In genomic region chr12:86719961-86720639, GRCm38 (mm10) we compare ENCODE assay signal across 40 mouse cellular contexts. TPM values are rescaled to one million over a fixed set of nuclear protein-coding genes. Genes with fewer than 3 reads are reported as not detected.
A peak's percentile ranks its signal among the peaks of the same experiment; 100 is the strongest.
DNase-seq lines count a peak whose midpoint lies in the region; ATAC-seq and TF ChIP-seq lines count a peak whose summit lies in the region.
"Had no signal": no experiment of that assay in that cellular context is flagged by ENCODE, and none has a peak within 500 bp of the region (broad histone marks: within the 10 kb centered on the region; RNA-seq: fewer than 3 reads in every experiment).

No protein-coding gene starts in this region.

- peaks cover 24% of the 10 kb centered on the region for H3K4me1 ChIP-seq in limb, embryonic 12.5 days (replicated peaks)
- no peaks in the 10 kb centered on the region for H3K4me1 ChIP-seq in lung, postnatal 0 days (ENCODE audit: insufficient read depth, low read depth, low read length)
- H3K4me1 ChIP-seq: stomach, embryonic 15.5 days had no signal

- peaks cover 11% of the 10 kb centered on the region; the same call in 1 of the 2 replicates for H3K36me3 ChIP-seq in limb, embryonic 12.5 days
- no peaks in the 10 kb centered on the region for H3K36me3 ChIP-seq in lung, postnatal 0 days (ENCODE audit: insufficient read depth, low read length)
- H3K36me3 ChIP-seq: liver, embryonic 12.5 days; stomach, embryonic 15.5 days had no signal

- H3K27me3 ChIP-seq in limb, embryonic 12.5 days, result no peaks in the 10 kb centered on the region
- H3K27me3 ChIP-seq in lung, postnatal 0 days (replicated peaks; ENCODE audit: insufficient read depth, low read length), result no peaks in the 10 kb centered on the region
- H3K27me3 ChIP-seq: heart, embryonic 13.5 days; hindbrain, embryonic 15.5 days; kidney, embryonic 15.5 days; liver, embryonic 12.5 days; midbrain, embryonic 12.5 days; neural tube, embryonic 13.5 days; stomach, embryonic 15.5 days had no signal

- H3K9me3 ChIP-seq in limb, embryonic 12.5 days, result no peaks in the 10 kb centered on the region
- no peaks in the 10 kb centered on the region for H3K9me3 ChIP-seq in lung, postnatal 0 days (ENCODE audit: low read length)
- H3K9me3 ChIP-seq: heart, embryonic 13.5 days; hindbrain, embryonic 15.5 days; kidney, embryonic 15.5 days; liver, embryonic 12.5 days; megakaryocyte, embryonic 14.5 days; midbrain, embryonic 12.5 days; neural tube, embryonic 13.5 days; stomach, embryonic 15.5 days had no signal

- WGBS in limb, embryonic 12.5 days, result 76% methylated on average over 18 of the region's 18 CpGs
- 83% methylated on average over 18 of the region's 18 CpGs for WGBS in lung, postnatal 0 days

- ATAC-seq in limb, embryonic 12.5 days (ENCODE audit: insufficient number of reproducible peaks, insufficient read depth, low FRiP score, low TSS enrichment, low read depth), result no peak; the same call in 1 of the 2 replicates
- no peak for ATAC-seq in lung, postnatal 0 days
- ATAC-seq: forebrain, postnatal 0 days; liver, embryonic 12.5 days; liver, postnatal 0 days had no signal

- no peak overlapping the region for H3K4me3 ChIP-seq in limb, embryonic 12.5 days (replicated peaks)
- H3K4me3 ChIP-seq in lung, postnatal 0 days (ENCODE audit: low read depth, low read length), result no peak overlapping the region
- H3K4me3 ChIP-seq: erythroblast, embryonic 14.5 days; heart, adult 2 months; heart, embryonic 13.5 days; hindbrain, embryonic 15.5 days; kidney, embryonic 15.5 days; layer of hippocampus, adult 2 months; liver, embryonic 12.5 days; megakaryocyte, embryonic 14.5 days; midbrain, embryonic 12.5 days; neural tube, embryonic 13.5 days; stomach, embryonic 15.5 days had no signal

- no peak overlapping the region for H3K9ac ChIP-seq in limb, embryonic 12.5 days (replicated peaks)
- H3K9ac ChIP-seq in lung, postnatal 0 days (replicated peaks; ENCODE audit: low read depth), result no peak overlapping the region
- H3K9ac ChIP-seq: forebrain, postnatal 0 days; hindbrain, embryonic 15.5 days; kidney, embryonic 15.5 days; liver, embryonic 12.5 days; liver, postnatal 0 days; midbrain, embryonic 12.5 days; neural tube, embryonic 13.5 days; stomach, embryonic 15.5 days had no signal

- TF ChIP-seq CTCF in lung, postnatal 0 days (IDR thresholded peaks at IDR 0.05), result no peak

- DNase-seq in cerebellum, adult 11 months, result peak; percentile 65
- peak; percentile 65 to 70 for DNase-seq in cerebellum, adult 18-20 months
- DNase-seq in cerebellum, postnatal 10 days, result peak; percentile 34 to 37
- DNase-seq in lung, postnatal 0 days (ENCODE audit: low spot score), result no peak
- DNase-seq in left cerebral cortex, adult 9 months (ENCODE audit: low spot score in 2 of 2), result no peak
- DNase-seq in layer of hippocampus, postnatal 36 days, result no peak
- DNase-seq: adrenal gland, adult 2 months; adrenal gland, postnatal 36 days; B cell, adult 2 months; embryo, embryonic 11 days; forebrain, postnatal 0 days; heart, adult 2 months; heart, postnatal 10 days; kidney, adult 18-20 months; kidney, postnatal 36 days; liver, postnatal 0 days; lung, postnatal 4 days; right cerebral cortex, postnatal 14 days; thymus, postnatal 25 days had no signal

- TF ChIP-seq EP300 in lung, postnatal 0 days (IDR thresholded peaks at IDR 0.05), result no peak

- H3K4me2 ChIP-seq in limb, embryonic 12.5 days, result no peak overlapping the region
- H3K4me2 ChIP-seq in lung, postnatal 0 days (replicated peaks; ENCODE audit: low read depth, low read length), result no peak overlapping the region
- H3K4me2 ChIP-seq: heart, embryonic 13.5 days; hindbrain, embryonic 15.5 days; kidney, embryonic 15.5 days; liver, embryonic 12.5 days; midbrain, embryonic 12.5 days; neural tube, embryonic 13.5 days; stomach, embryonic 15.5 days had no signal

- peak overlapping the region; percentile 75 for H3K27ac ChIP-seq in limb, embryonic 12.5 days
- H3K27ac ChIP-seq in lung, postnatal 0 days (ENCODE audit: low read length), result no peak overlapping the region
- H3K27ac ChIP-seq: heart, adult 2 months; heart, embryonic 13.5 days; hindbrain, embryonic 15.5 days; kidney, embryonic 15.5 days; layer of hippocampus, adult 2 months; liver, embryonic 12.5 days; midbrain, embryonic 12.5 days; neural tube, embryonic 13.5 days; stomach, embryonic 15.5 days had no signal

RNA-seq across cellular contexts. Expression of gene Angel1, which starts 6.2 kb away (rescaled TPM):
- 15.1 and 15.8 TPM in 2 replicates for polyA plus RNA-seq in limb, embryonic 12.5 days (2016; fragmentation: Nextera tagmentation; extraction: Ambion mirVana)
- polyA plus RNA-seq in lung, postnatal 0 days (2015; fragmentation: Nextera tagmentation; extraction: Ambion mirVana), result 4.2 and 5.2 TPM in 2 replicates
- 1 to 10 TPM; 6.0 to 6.2 TPM for total RNA-seq in layer of hippocampus, postnatal 36 days (2021)

RNA-seq across cellular contexts. Expression of gene Lrrc74a, which starts 14.1 kb away (rescaled TPM):
- polyA plus RNA-seq in limb, embryonic 12.5 days (2016; fragmentation: Nextera tagmentation; extraction: Ambion mirVana), result not detected in 2 replicates
- polyA plus RNA-seq in lung, postnatal 0 days (2015; fragmentation: Nextera tagmentation; extraction: Ambion mirVana), result not detected in 2 replicates
- not detected for total RNA-seq in layer of hippocampus, postnatal 36 days (2021)
- total RNA-seq: adrenal gland, adult 2 months; adrenal gland, postnatal 36 days; forebrain, postnatal 0 days; gastrocnemius, adult 8-10 months; gastrocnemius, postnatal 4 days; heart, adult 2 months; heart, postnatal 10 days; hematopoietic stem cell, adult 5-6 weeks; layer of hippocampus, adult 2 months; layer of hippocampus, postnatal 25 days; left cerebral cortex, postnatal 10 days had no signal
- polyA plus RNA-seq: adrenal gland, adult 2 months; embryonic facial prominence, embryonic 14.5 days; erythroblast, embryonic 14.5 days; forebrain, embryonic 11.5 days; forebrain, postnatal 0 days; heart, adult 2 months; heart, embryonic 13.5 days; hindbrain, embryonic 15.5 days; intestine, embryonic 14.5 days; kidney, embryonic 15.5 days; limb, embryonic 11.5 days; liver, embryonic 12.5 days; liver, postnatal 0 days; lung, embryonic 16.5 days; midbrain, embryonic 12.5 days; neural tube, embryonic 13.5 days; stomach, embryonic 15.5 days had no signal

RNA-seq across cellular contexts. Expression of gene Vash1, which starts 41.6 kb away (rescaled TPM):
- 12.8 and 13.7 TPM in 2 replicates for polyA plus RNA-seq in limb, embryonic 12.5 days (2016; fragmentation: Nextera tagmentation; extraction: Ambion mirVana)
- 9.0 and 10.9 TPM in 2 replicates for polyA plus RNA-seq in lung, postnatal 0 days (2015; fragmentation: Nextera tagmentation; extraction: Ambion mirVana)
- total RNA-seq in layer of hippocampus, postnatal 36 days (2021), result 10 to 100 TPM; 44.4 to 47.7 TPM
- polyA plus RNA-seq: erythroblast, embryonic 14.5 days had no signal

Comparison
In these comparisons a context has a peak if more than half of its experiments do, and no peak if none do; other contexts are left out.
1. DNase-seq: peak in cerebellum, adult 11 months (single experiment), cerebellum, adult 18-20 months (2 of 2) and cerebellum, postnatal 10 days (2 of 2); none in lung, postnatal 0 days (single experiment), left cerebral cortex, adult 9 months (0 of 2) and layer of hippocampus, postnatal 36 days (0 of 2).